Mouse (Mus musculus) stomach, embryonic 15.5 days (tissue): ENCODE measurements around the gene Prim2. TPM values are rescaled to one million over a fixed set of nuclear protein-coding genes. Genes with fewer than 3 reads are reported as not detected.

Experiments used
- ATAC-seq: fragments of 200-750 bp; cut with Nextera tagmentation; 2 replicates; pipeline ENCODE4 v1.8.0; 2017; ENCODE audit warnings: low read depth, moderate number of reproducible peaks, moderate TSS enrichment; ENCODE audit not compliant: insufficient read depth, low FRiP score
- H3K27ac ChIP-seq: fragments of 300-500 bp; sonication (generic); 2 replicates; pipeline ENCODE4 v1.5.1; 2015; ENCODE audit warnings: mild to moderate bottlenecking, inconsistent platforms
- H3K27me3 ChIP-seq: fragments of 300-500 bp; sonication (generic); replicated peaks from 2 replicates; pipeline ENCODE4 v1.6.1; 2015; ENCODE audit warnings: inconsistent platforms
- H3K36me3 ChIP-seq: fragments of 300-500 bp; sonication (generic); 2 replicates; pipeline ENCODE4 v1.6.1; 2015; ENCODE audit warnings: inconsistent platforms
- H3K4me1 ChIP-seq: fragments of 300-500 bp; sonication (generic); 2 replicates; pipeline ENCODE4 v1.6.1; 2015; ENCODE audit warnings: inconsistent platforms
- H3K4me2 ChIP-seq: fragments of 300-500 bp; sonication (generic); 2 replicates; pipeline ENCODE4 v1.6.1; 2015; ENCODE audit warnings: mild to moderate bottlenecking, inconsistent platforms
- H3K4me3 ChIP-seq: fragments of 300-500 bp; sonication (generic); replicated peaks from 2 replicates; pipeline ENCODE4 v1.5.1; 2015; ENCODE audit warnings: inconsistent platforms
- H3K9ac ChIP-seq: fragments of 300-500 bp; sonication (generic); 2 replicates; pipeline ENCODE4 v1.6.1; 2015; ENCODE audit warnings: inconsistent platforms
- H3K9me3 ChIP-seq: fragments of 300-500 bp; sonication (generic); 2 replicates; pipeline ENCODE4 v1.6.1; 2016; ENCODE audit warnings: inconsistent platforms
- WGBS: fragments of 180-500 bp; shearing (Covaris S2); methylation state at CpG from one replicate; pipeline ENCODE4 v1.1.7; 2015; 5-methylcytosine and 5-hydroxymethylcytosine counted together
- polyA plus RNA-seq: library from polyadenylated mRNA; unstranded; fragments of >200 nt; fragmentation: Nextera tagmentation; extraction: Ambion mirVana; gene quantifications from 2 replicates; pipeline ENCODE4 v1.2.1, GENCODE M21; 2015

Gene Prim2
- polyA plus RNA-seq, 1 experiment from 2014 or later: 31.9 TPM

DNA sequence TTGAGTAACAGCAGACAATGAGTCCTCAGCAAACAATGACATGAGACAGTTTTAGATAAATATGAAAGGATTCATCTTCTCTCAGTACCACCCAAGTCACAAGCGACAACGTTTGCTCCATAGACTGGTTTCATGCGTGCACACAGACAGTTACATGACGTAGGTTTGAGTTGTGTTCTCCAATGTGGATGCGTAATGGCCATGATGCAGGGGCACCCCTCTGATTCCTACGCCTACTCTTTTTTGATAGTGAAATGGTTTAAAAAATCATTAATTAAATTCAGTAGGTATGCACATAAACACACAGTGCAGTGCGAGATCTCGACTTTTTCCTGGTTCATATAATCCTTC lies 174.4 kb downstream of the Prim2 start:
- no peak overlapping the region for H3K4me2 ChIP-seq
- no peak for ATAC-seq
- WGBS: 74% methylated on average over 8 of the region's 8 CpGs

DNA sequence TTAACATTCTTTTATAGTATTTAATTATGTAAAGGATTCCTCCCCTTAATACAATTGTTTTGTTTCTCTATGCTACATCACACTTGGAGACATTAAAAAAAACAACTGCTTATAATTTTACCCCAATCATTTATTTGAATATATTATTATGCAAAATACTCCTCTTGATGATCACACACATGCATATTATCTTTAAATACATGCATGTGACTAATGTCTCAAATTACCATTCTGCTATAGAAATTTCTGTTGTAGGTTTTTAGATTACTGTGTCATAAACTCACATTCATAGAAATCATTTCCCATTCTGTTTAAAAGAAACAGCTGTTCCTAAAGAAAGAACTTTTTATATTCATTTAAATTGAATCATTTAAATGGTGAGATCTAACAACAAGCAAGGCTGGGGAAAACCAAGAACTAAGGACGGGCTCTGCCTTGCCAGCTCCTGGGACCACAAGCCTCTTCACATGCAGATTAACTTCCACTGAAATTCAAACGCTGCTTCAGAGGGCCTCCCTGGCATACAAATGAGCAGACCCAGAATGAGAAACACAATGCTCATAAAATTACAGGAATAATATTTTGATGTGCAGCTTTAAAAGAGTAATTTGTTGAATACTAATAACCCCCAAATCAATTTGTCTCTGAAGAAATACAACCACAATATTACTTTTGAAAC lies 174.9 kb downstream of the Prim2 start:
- no peaks in the 10 kb centered on the region for H3K4me1 ChIP-seq
- no peak for ATAC-seq
- no peak overlapping the region for H3K4me3 ChIP-seq
- H3K27me3 ChIP-seq: no peaks in the 10 kb centered on the region
- H3K4me2 ChIP-seq: no peak overlapping the region
- no peaks in the 10 kb centered on the region for H3K9me3 ChIP-seq
- WGBS: 66% methylated on average over 2 of the region's 2 CpGs
- H3K9ac ChIP-seq: no peak overlapping the region
- no peaks in the 10 kb centered on the region for H3K36me3 ChIP-seq
- no peak overlapping the region for H3K27ac ChIP-seq

More for the DNA sequence above, 174.4 kb downstream of the Prim2 start:
- no peaks in the 10 kb centered on the region for H3K4me1 ChIP-seq
- no peak overlapping the region for H3K4me3 ChIP-seq
- no peak overlapping the region for H3K27ac ChIP-seq
- H3K36me3 ChIP-seq: no peaks in the 10 kb centered on the region
- no peaks in the 10 kb centered on the region for H3K27me3 ChIP-seq
- H3K9me3 ChIP-seq: no peaks in the 10 kb centered on the region
- H3K9ac ChIP-seq: no peak overlapping the region

DNA sequence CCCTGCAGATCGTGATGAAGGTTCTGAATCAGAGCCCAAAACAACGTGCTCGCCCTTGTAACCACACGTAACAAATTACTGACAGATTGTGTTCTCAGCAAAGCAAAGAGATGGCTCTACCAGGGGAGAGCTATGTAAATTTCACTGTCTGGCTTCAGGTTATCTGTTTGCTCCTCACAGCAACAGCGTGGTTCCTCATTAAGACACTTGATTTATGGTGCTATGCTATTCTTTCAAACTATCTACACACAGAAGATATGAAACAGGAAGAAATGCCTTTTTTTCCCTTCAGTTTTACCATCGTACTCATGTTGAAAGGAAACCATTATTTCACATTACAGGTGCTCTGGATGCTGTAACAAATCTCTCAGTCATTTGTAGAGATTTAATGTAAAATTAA lies 179.4 kb downstream of the Prim2 start:
- H3K9me3 ChIP-seq: no peaks in the 10 kb centered on the region
- H3K9ac ChIP-seq: no peak overlapping the region
- no peaks in the 10 kb centered on the region for H3K27me3 ChIP-seq
- H3K4me3 ChIP-seq: no peak overlapping the region
- H3K4me2 ChIP-seq: no peak overlapping the region
- no peak overlapping the region for H3K27ac ChIP-seq
- ATAC-seq: no peak
- H3K4me1 ChIP-seq: no peaks in the 10 kb centered on the region
- H3K36me3 ChIP-seq: no peaks in the 10 kb centered on the region
- 53% methylated on average over 6 of the region's 6 CpGs for WGBS

DNA sequence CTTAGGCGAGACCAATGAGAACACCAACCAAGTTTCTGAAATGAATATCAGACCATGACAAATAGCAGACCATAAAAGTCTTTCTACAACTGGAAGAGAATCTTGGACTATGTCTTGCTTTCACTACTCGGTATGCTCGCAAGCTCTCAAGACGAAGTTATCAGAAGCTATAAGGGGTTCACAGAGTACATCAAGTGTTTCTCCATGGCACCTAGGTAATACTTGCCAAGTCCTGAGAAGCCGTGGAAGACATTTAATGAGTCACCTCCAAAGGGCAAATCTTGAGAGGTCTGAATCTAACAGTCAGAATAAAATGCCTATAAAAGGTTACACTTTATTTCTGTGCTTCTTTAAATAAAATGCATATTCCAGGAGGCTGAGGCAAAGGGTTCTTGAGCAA lies 181.2 kb downstream of the Prim2 start:
- H3K4me2 ChIP-seq: no peak overlapping the region
- no peak overlapping the region for H3K9ac ChIP-seq
- WGBS: 88% methylated on average over 5 of the region's 5 CpGs
- H3K36me3 ChIP-seq: no peaks in the 10 kb centered on the region
- no peaks in the 10 kb centered on the region for H3K4me1 ChIP-seq
- no peak overlapping the region for H3K4me3 ChIP-seq
- H3K27me3 ChIP-seq: no peaks in the 10 kb centered on the region
- no peak overlapping the region for H3K27ac ChIP-seq
- ATAC-seq: no peak
- no peaks in the 10 kb centered on the region for H3K9me3 ChIP-seq

DNA sequence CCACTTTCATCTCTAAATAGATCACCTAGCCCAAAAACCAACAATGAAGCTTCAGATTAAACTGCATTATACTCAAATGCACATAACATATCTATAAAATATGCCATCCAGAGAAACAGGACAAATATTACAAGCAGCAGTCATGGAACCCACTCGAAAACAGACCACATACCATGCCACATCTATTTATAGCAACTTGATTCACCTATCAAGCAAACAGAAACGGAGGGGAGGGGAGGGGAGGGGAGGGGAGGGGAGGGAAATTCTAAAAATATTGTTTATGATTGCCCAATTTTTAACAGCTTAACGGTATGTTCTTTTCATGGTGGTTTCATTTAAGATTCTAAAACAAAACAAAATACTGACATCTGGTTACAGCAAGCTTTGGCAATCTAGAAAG lies 185.8 kb downstream of the Prim2 start:
- Histone ChIP-seq H3K27me3 (no peaks in the 10 kb centered on the region), H3K4me2 (no peak overlapping the region), H3K4me1 (no peaks in the 10 kb centered on the region), H3K4me3 (no peak overlapping the region), H3K27ac (no peak overlapping the region), H3K9me3 (no peaks in the 10 kb centered on the region), H3K36me3 (no peaks in the 10 kb centered on the region), H3K9ac (no peak overlapping the region)
- no peak for ATAC-seq
- 41% methylated on average over 3 of the region's 3 CpGs for WGBS

DNA sequence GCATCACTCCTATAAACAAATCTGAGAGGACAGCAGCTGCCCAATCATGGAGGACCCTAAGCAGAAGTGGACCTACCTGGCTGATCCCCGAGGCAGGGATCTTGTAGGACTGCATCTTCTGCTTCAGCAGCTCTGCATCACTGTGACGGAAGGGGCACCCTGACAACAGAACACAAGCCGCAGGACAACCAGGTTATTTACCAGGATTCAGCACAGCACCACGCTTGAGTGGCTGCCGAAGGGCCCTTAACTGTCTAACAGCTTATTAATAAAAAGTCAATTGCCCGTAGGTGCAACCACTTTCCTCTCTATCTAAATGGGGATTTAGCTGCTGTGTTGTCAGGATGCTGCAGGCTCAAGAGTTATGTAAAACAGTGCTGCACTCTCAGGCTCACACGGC lies 189.2 kb downstream of the Prim2 start:
- Histone ChIP-seq H3K36me3 (no peaks in the 10 kb centered on the region), H3K4me3 (no peak overlapping the region), H3K27ac (no peak overlapping the region), H3K4me2 (no peak overlapping the region), H3K4me1 (no peaks in the 10 kb centered on the region), H3K9me3 (no peaks in the 10 kb centered on the region), H3K9ac (no peak overlapping the region), H3K27me3 (no peaks in the 10 kb centered on the region)
- no peak for ATAC-seq
- 89% methylated on average over 7 of the region's 7 CpGs for WGBS

DNA sequence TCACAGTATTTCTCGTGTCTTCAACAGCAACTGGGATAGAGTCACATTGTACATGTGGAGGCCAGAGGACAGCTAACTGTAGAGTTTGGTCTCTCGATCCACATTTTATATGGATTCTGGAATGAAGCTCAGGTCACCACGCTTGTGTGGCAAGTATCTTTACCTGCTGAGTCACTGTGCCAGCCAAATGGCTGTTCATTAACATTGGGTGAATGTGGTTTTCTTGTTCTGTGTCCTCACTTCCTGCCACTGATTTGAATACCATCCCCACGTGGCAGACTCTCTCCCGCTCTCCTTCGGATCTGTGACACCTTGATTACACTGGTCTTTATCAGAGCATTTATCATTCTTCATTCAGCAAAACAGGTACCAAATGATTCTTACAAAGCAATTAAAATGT lies 198.5 kb downstream of the Prim2 start:
- H3K27ac ChIP-seq: no peak overlapping the region
- ATAC-seq: no peak
- 83% methylated on average over 6 of the region's 6 CpGs for WGBS

DNA sequence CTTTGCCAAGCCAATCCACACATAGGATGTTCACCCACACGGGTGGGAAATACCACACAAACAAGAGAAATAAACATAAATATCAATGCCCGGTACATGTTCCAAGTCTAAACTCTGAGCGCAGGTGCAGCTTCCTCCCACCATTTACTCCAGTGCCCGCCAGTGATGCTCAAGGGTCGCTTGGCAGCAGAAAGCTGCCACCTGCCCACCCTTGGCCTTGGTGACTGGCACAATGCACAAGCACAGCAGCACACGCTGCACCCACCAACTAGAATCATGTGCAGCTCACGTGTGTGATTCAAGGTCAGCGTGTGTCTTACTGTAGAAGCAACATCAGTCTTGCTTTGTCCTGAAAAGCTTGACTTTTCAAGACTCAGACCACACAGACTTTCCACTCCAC lies 199.4 kb downstream of the Prim2 start:
- Histone ChIP-seq H3K9ac (no peak overlapping the region), H3K36me3 (no peaks in the 10 kb centered on the region), H3K27me3 (no peaks in the 10 kb centered on the region), H3K9me3 (no peaks in the 10 kb centered on the region), H3K4me3 (no peak overlapping the region), H3K4me2 (no peak overlapping the region), H3K27ac (no peak overlapping the region), H3K4me1 (no peaks in the 10 kb centered on the region)
- 94% methylated on average over 8 of the region's 8 CpGs for WGBS
- no peak for ATAC-seq

More for the DNA sequence above, 198.5 kb downstream of the Prim2 start:
- Histone ChIP-seq H3K27me3 (no peaks in the 10 kb centered on the region), H3K4me1 (no peaks in the 10 kb centered on the region), H3K36me3 (no peaks in the 10 kb centered on the region), H3K9ac (no peak overlapping the region), H3K4me3 (no peak overlapping the region), H3K9me3 (no peaks in the 10 kb centered on the region), H3K4me2 (no peak overlapping the region)

DNA sequence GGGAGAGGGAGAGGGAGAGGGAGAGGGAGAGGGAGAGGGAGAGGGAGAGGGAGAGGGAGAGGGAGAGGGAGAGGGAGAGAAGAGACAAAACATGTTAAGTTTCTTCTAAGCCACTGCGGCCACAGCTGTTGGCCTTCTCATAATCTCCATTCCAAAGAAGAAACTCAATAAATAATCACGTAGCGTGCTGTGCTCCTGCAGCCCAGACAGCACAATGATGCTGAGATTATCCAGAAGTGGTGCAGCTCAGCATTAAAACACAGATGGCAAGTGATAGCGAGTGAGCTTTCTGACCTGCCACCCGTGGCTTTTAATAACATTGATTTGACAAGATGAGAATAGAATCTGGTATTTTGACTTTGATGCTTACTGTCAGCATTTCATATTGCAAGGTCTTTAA lies 205.4 kb downstream of the Prim2 start:
- Histone ChIP-seq H3K4me3 (no peak overlapping the region), H3K4me2 (no peak overlapping the region), H3K27me3 (no peaks in the 10 kb centered on the region), H3K4me1 (no peaks in the 10 kb centered on the region), H3K9me3 (no peaks in the 10 kb centered on the region), H3K27ac (no peak overlapping the region), H3K9ac (no peak overlapping the region), H3K36me3 (0 out of 2 replicates have a peak, but pooled peaks cover 3% of the 10 kb centered on the region)
- WGBS: 56% methylated on average over 5 of the region's 5 CpGs
- no peak for ATAC-seq

DNA sequence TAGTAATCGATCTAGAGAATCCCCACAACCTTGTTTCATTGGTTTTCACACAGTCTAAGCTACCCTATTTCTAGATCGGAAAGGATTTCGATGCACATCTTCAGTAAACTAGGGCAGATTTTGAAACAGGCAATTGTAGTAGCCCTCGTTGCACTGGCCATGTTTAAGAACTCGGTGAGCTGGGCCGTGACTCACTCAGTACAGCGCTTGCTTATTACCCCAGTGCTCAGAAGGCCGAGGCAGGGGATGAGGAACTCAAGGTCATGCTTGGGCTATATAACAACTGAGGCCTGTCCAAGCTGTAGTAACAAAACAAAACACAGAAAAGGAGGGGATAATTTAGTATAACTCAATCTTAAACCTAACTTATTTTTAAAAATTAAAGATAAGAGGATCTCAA lies 208.9 kb downstream of the Prim2 start:
- Histone ChIP-seq H3K4me1 (no peaks in the 10 kb centered on the region), H3K4me2 (no peak overlapping the region), H3K4me3 (no peak overlapping the region), H3K9ac (no peak overlapping the region), H3K9me3 (no peaks in the 10 kb centered on the region), H3K27me3 (no peaks in the 10 kb centered on the region), H3K27ac (no peak overlapping the region), H3K36me3 (0 out of 2 replicates have a peak, but pooled peaks cover 3% of the 10 kb centered on the region)
- WGBS: 89% methylated on average over 8 of the region's 8 CpGs
- no peak for ATAC-seq

DNA sequence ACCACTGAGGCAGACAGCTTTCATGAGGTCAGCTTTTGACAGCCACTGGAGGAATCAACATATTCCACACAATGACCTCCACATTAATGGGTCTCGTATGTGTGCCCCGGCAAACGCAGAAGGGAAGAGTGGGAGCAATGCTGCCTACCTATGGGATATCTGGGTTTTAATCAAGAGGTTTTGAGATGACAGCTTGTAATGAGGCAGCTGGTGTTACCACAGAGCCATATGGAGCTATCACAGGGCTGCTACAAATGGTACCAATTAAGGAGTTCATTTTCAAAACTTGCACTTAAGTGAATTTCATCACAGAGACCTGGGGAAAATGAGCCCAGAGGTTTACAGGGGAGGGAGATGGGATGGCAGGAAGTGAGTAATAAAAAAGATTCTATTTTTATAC lies 209.3 kb downstream of the Prim2 start:
- Histone ChIP-seq H3K4me3 (no peak overlapping the region), H3K4me2 (no peak overlapping the region), H3K9me3 (no peaks in the 10 kb centered on the region), H3K9ac (no peak overlapping the region), H3K27me3 (no peaks in the 10 kb centered on the region), H3K27ac (no peak overlapping the region), H3K4me1 (no peaks in the 10 kb centered on the region), H3K36me3 (0 out of 2 replicates have a peak, but pooled peaks cover 3% of the 10 kb centered on the region)
- ATAC-seq: no peak
- WGBS: 89% methylated on average over 3 of the region's 3 CpGs

DNA sequence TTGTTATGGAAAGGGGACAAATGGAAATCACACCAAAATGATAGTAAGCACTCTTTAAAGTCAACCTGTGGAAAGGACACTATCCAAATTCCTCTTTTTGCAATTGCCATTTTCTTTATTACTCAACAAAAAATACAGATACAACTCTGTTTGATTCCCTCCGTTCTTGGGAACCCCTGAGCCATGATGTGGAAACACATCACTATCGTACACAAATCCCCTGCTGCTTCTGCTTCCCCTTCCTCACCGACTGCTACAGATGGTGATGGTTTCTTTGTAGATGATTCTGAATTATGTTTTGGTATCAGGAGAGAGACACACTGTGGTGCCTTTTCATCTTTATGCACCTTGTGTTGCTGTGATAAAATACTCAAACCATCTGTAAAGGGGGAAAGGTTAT lies 210.6 kb downstream of the Prim2 start:
- H3K4me1 ChIP-seq: no peaks in the 10 kb centered on the region
- no peaks in the 10 kb centered on the region for H3K9me3 ChIP-seq
- H3K27me3 ChIP-seq: no peaks in the 10 kb centered on the region
- H3K9ac ChIP-seq: no peak overlapping the region
- 86% methylated on average over 3 of the region's 3 CpGs for WGBS
- ATAC-seq: no peak
- 0 out of 2 replicates have a peak, but pooled peaks cover 3% of the 10 kb centered on the region for H3K36me3 ChIP-seq
- H3K4me3 ChIP-seq: no peak overlapping the region
- H3K4me2 ChIP-seq: no peak overlapping the region
- H3K27ac ChIP-seq: no peak overlapping the region

DNA sequence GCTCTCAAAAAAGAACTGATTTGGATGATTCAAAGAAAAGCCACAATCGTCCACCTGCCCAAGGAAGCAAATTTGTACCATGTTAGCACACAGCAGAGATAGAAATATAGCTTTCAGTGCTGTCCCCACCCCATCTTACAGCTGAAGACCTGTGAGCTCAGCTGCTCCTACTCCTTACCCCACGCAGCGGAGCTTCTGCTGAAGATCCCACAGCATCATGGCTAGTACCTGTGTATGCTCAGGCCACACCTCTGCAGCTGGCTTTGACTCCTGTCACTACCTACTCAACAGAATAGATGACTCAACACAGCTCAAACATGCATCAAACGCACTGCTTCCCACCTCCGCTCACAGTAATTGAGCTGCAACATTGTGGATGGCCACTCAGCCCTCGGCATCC lies 215.3 kb downstream of the Prim2 start:
- Histone ChIP-seq H3K27me3 (no peaks in the 10 kb centered on the region), H3K36me3 (no peaks in the 10 kb centered on the region), H3K4me3 (no peak overlapping the region), H3K27ac (no peak overlapping the region), H3K4me1 (no peaks in the 10 kb centered on the region), H3K4me2 (no peak overlapping the region), H3K9me3 (no peaks in the 10 kb centered on the region), H3K9ac (no peak overlapping the region)
- ATAC-seq: no peak
- 89% methylated on average over 6 of the region's 6 CpGs for WGBS
